Mouse (Mus musculus) small intestine, adult 2 months (tissue): ENCODE measurements around the gene Abca2. TPM values are rescaled to one million over a fixed set of nuclear protein-coding genes. Genes with fewer than 3 reads are reported as not detected.

Experiments
- H3K27ac ChIP-seq: fragments of 200-500 bp; 2 replicates; pipeline ENCODE4 v1.5.1; 2012; ENCODE audit warnings: low read depth, low read length, control low read depth, inconsistent platforms; ENCODE audit not compliant: insufficient read depth
- H3K27me3 ChIP-seq: fragments of 200-500 bp; 2 replicates; pipeline ENCODE4 v1.6.1; 2012; ENCODE audit warnings: mild to moderate bottlenecking, moderate library complexity, low read length, inconsistent platforms; ENCODE audit not compliant: control insufficient read depth, insufficient read depth
- H3K36me3 ChIP-seq: fragments of 200-500 bp; 2 replicates; pipeline ENCODE4 v1.6.1; 2012; ENCODE audit warnings: mild to moderate bottlenecking, low read length, control low read depth, inconsistent platforms; ENCODE audit not compliant: control insufficient read depth, insufficient read depth
- H3K4me1 ChIP-seq: fragments of 200-500 bp; 2 replicates; pipeline ENCODE4 v1.6.1; 2012; ENCODE audit warnings: low read length, inconsistent platforms, mixed read lengths; ENCODE audit not compliant: control insufficient read depth, insufficient read depth, insufficient read length
- H3K4me3 ChIP-seq: fragments of 200-500 bp; 2 replicates; pipeline ENCODE4 v1.5.1; 2012; ENCODE audit warnings: low read depth, mild to moderate bottlenecking, control low read depth, inconsistent platforms, low read length, moderate library complexity
- CTCF ChIP-seq: fragments of 200-500 bp; IDR thresholded peaks from 2 replicates; pipeline ENCODE4 v1.5.1; 2012; ENCODE audit warnings: low read depth, mild to moderate bottlenecking, control low read depth, inconsistent platforms, low read length, moderate library complexity, mixed read lengths; ENCODE audit not compliant: insufficient replicate concordance, insufficient read length; ENCODE audit errors: extremely low read depth
- POLR2A ChIP-seq: fragments of 200-500 bp; IDR thresholded peaks from 2 replicates; pipeline ENCODE4 v1.6.1; 2012; ENCODE audit warnings: low read depth, mild to moderate bottlenecking, control low read depth, inconsistent platforms, low read length, moderate library complexity
- WGBS: fragments of 180-500 bp; shearing (Covaris S2); methylation state at CpG from one replicate; pipeline ENCODE4 v1.1.7; 2018; 5-methylcytosine and 5-hydroxymethylcytosine counted together
- polyA plus RNA-seq: library from polyadenylated mRNA; depleted of rRNA; stranded (reverse); fragments of >200 nt; gene quantifications from 2 replicates; pipeline ENCODE4 v1.2.3, GENCODE M21; 2012

Abca2 gene
- polyA plus RNA-seq, 1 experiment: 15.0 TPM

DNA sequence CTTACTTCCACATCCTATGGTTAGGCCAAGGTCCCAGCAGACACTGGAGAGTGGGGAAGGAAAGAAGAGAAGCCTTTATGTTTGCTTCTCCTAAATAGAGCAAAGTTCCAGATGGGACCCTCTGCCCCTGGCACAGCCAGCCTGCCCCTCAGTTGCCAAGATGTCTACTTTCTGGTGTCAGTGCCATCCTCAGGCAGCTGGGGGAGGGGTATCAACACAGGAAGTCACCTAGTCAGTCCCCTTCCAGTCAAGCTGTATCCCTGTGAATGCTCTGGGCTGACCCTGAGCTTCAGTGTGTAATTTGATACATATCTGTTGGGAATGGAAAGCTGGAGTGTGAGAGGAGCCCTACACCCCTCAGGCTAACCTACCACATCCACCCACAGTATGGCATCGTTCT lies 31.5 kb upstream of the Abca2 start:
- peak overlapping the region; percentile 81; the same call in 1 of the 2 replicates for H3K4me3 ChIP-seq
- H3K27ac ChIP-seq: no peak overlapping the region
- TF ChIP-seq CTCF: no peak
- no peak for TF ChIP-seq POLR2A
- H3K27me3 ChIP-seq: no peaks in the 10 kb centered on the region; the same call in 1 of the 2 replicates
- no peaks in the 10 kb centered on the region for H3K36me3 ChIP-seq
- WGBS: 87% methylated on average over 1 of the region's 1 CpGs
- H3K4me1 ChIP-seq: peaks cover 15% of the 10 kb centered on the region; the same call in 1 of the 2 replicates

DNA sequence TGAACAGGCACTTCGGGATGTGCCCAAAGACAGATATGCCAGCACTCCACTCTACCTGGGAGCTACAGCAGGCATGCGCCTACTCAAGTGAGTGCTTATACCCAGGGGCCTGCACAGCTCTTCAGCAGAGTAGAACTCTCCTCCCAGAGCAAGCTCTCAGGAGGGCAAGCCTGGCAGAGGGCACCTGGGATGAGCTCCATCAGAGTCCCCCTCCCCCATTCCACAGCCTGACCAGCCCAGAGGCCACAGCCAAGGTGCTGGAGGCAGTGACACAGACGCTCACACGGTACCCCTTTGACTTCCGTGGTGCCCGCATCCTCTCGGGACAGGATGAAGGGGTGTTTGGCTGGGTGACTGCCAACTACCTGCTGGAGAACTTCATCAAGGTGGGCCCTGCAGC lies 30.4 kb upstream of the Abca2 start:
- WGBS: 97% methylated on average over 7 of the region's 7 CpGs
- Histone ChIP-seq H3K27me3 (no peaks in the 10 kb centered on the region; the same call in 1 of the 2 replicates), H3K27ac (no peak overlapping the region), H3K36me3 (no peaks in the 10 kb centered on the region), H3K4me3 (no peak overlapping the region), H3K4me1 (peaks cover 15% of the 10 kb centered on the region; the same call in 1 of the 2 replicates)
- TF ChIP-seq CTCF (no peak), POLR2A (no peak)

GRCm38 (mm10) chr2:25399051-25399450 lies 29.5 kb upstream of the Abca2 start, which contains the start of gene Npdc1:
TSS of gene Npdc1 (plus strand) at chr2:25399351.
- Histone ChIP-seq H3K27ac (no peak within 1 kb of the TSS), H3K4me1 (peaks cover 18% of the 10 kb centered on the region; the same call in 1 of the 2 replicates), H3K4me3 (no peak within 1 kb of the TSS), H3K36me3 (no peaks in the 10 kb centered on the region), H3K27me3 (no peaks in the 10 kb centered on the region; the same call in 1 of the 2 replicates)
- WGBS: 81% methylated on average over 8 of the region's 8 CpGs
- TF ChIP-seq CTCF (no peak), POLR2A (no peak)

DNA sequence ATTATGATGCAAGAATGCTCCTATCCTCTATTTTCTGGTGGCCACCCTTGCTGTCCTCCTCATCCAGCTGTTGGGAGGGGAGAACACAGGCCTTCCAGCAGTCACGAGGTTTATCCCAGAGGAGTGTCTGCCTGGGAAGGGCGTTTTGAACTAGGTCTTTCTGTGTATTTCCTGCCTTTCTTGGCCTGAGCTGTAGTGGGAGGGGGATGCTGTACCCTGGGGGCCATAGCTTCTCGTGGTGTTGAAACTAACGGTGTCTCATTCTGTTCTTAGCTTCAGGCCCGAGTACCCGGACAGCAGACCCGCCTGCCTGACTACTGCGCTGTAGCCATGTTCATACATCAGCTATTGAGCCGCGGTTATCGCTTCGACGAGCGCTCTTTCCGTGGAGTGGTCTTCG lies 28.2 kb upstream of the Abca2 start:
- 36% methylated on average over 16 of the region's 16 CpGs for WGBS
- Histone ChIP-seq H3K4me3 (peak overlapping the region; percentile 14), H3K36me3 (no peaks in the 10 kb centered on the region), H3K4me1 (peaks cover 13% of the 10 kb centered on the region; the same call in 1 of the 2 replicates), H3K27me3 (no peaks in the 10 kb centered on the region; the same call in 1 of the 2 replicates), H3K27ac (no peak overlapping the region)
- TF ChIP-seq POLR2A (no peak), CTCF (no peak)

GRCm38 (mm10) chr2:25400764-25401163 lies 27.7 kb upstream of the Abca2 start:
- Histone ChIP-seq H3K27me3 (no peaks in the 10 kb centered on the region; the same call in 1 of the 2 replicates), H3K27ac (no peak overlapping the region), H3K4me3 (peak overlapping the region; percentile 14), H3K36me3 (no peaks in the 10 kb centered on the region), H3K4me1 (peaks cover 11% of the 10 kb centered on the region; the same call in 1 of the 2 replicates)
- TF ChIP-seq POLR2A (no peak), CTCF (peak; percentile 74)
- 6% methylated on average over 17 of the region's 17 CpGs for WGBS

- Histone ChIP-seq H3K27me3 (no peaks in the 10 kb centered on the region), H3K4me3 (peak overlapping the region; percentile 75), H3K27ac (peak overlapping the region; percentile 1; the same call in 1 of the 2 replicates), H3K36me3 (no peaks in the 10 kb centered on the region), H3K4me1 (peaks cover 3% of the 10 kb centered on the region; the same call in 1 of the 2 replicates)
- peak; percentile 78; the same call in 1 of the 2 replicates for TF ChIP-seq CTCF
- no peak for TF ChIP-seq POLR2A
- 1% methylated on average over 13 of the region's 13 CpGs for WGBS
These were observed 26.0 kb upstream of the Abca2 start for GRCm38 (mm10) chr2:25402377-25402971.

GRCm38 (mm10) chr2:25402972-25403601 lies 25.4 kb upstream of the Abca2 start:
- Histone ChIP-seq H3K36me3 (peaks cover 2% of the 10 kb centered on the region), H3K27ac (0 out of 2 replicates have a peak overlapping the region, but pooled peaks have one; percentile 25), H3K4me3 (peak overlapping the region; percentile 75), H3K27me3 (no peaks in the 10 kb centered on the region), H3K4me1 (peaks cover 3% of the 10 kb centered on the region; the same call in 1 of the 2 replicates)
- TF ChIP-seq CTCF: no peak
- TF ChIP-seq POLR2A: no peak; the same call in 1 of the 2 replicates
- WGBS: 2% methylated on average over 54 of the region's 54 CpGs

GRCm38 (mm10) chr2:25403994-25404393 lies 24.5 kb upstream of the Abca2 start:
- 82% methylated on average over 4 of the region's 4 CpGs for WGBS
- H3K27ac ChIP-seq: no peak overlapping the region
- TF ChIP-seq POLR2A: no peak
- no peak for TF ChIP-seq CTCF
- H3K4me1 ChIP-seq: peaks cover 3% of the 10 kb centered on the region; the same call in 1 of the 2 replicates
- peaks cover 8% of the 10 kb centered on the region for H3K36me3 ChIP-seq
- no peaks in the 10 kb centered on the region for H3K27me3 ChIP-seq
- H3K4me3 ChIP-seq: no peak overlapping the region; the same call in 1 of the 2 replicates
